Mouse (Mus musculus) cerebellum, postnatal 25 days (tissue): ENCODE results near the gene Tada1.
A peak's percentile ranks its signal among the peaks of the same experiment; 100 is the strongest.

ENCODE experiments used
- DNase-seq, 2 experiments: peaks; one replicate each; pipeline ENCODE4 v3.0.0; 2021; ENCODE audit warnings: mixed read lengths in 2 of 2

The Tada1 gene

DNA sequence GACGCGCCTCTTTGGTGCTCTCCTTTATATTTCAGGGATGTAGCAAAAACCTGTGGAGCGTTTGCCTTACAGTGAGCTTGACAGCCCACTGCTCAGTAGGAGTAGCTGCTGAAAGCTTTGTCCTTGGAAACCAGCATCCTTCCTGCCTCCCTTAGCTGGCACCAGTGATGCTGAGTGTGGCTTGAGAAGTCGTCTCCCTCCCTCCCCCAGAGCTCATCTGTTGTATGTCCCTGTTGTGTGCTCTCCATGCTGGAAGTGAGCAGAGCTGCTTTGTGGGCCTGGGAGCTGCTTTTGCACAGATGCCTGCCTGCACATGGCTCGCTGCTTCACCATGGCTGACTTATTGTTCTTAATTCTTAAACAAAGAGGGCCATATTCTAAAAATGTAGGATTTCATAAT is 6.5 kb downstream of the Tada1 start:
- no peak for DNase-seq

GRCm38 (mm10) chr1:166388511-166388910 is 9.6 kb downstream of the Tada1 start:
- DNase-seq: no peak

- DNase-seq: no peak
Observed at GRCm38 (mm10) chr1:166389406-166390125, 10.7 kb downstream of the Tada1 start.

DNA sequence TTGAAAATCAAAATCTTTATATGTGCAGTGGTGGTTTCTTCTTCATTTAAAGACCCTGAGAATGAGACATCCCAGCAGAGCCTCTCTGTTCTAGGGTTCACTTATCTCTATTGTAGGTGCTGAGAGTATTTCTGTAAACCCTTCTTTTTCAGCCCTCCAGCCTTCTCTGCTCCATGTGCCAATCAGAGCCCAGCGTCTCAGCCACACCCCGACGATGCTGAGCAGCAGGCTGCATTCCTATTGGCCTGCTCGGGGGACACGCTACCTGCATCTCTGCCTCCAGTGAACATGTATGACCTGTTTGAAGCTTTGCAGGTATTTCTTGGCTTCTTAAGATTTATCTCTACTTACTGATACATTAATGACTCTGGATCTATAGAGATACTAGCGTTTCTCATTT is 12.8 kb downstream of the Tada1 start:
- no peak for DNase-seq

- DNase-seq: no peak
Observed at GRCm38 (mm10) chr1:166394770-166395169, 15.9 kb downstream of the Tada1 start.

DNA sequence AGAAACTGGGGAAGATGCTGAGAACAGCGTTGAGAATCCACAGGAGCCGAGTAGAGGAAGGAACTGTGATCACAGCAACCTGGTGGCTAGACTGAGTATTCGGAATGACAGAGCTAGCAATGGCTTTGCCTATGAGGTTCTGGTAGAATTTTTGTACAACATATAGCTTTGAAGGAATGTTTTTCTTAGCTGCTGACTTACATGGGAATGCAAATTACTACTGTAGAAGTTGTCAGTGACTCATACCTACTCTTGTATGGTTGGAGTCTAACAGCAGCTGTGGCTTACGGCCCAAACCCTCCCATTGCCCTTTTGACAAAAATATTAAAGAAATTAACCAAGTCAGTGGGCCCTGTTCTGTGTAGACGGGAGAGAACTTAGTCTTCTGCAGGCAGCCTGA is 16.8 kb downstream of the Tada1 start:
- DNase-seq: no peak

DNA sequence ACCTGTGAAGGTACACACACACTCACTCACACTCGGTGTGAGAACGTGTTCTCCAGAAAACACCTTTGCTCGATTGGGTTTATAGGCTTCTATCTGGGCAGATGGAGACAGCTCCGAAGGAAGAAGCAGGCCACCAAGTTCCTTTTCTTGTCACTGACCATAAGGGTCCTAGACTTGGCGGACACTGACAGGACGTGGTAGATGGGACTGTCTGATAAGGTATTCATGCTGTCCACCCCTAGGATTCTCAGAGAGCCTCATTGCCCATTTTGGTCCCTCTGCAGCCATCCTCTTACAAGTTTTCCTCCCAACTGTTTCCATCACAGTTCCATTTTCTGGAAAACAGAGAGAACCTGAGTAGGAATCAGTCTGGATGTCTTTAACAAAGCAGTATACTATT is 17.5 kb downstream of the Tada1 start:
- DNase-seq: no peak

DNA sequence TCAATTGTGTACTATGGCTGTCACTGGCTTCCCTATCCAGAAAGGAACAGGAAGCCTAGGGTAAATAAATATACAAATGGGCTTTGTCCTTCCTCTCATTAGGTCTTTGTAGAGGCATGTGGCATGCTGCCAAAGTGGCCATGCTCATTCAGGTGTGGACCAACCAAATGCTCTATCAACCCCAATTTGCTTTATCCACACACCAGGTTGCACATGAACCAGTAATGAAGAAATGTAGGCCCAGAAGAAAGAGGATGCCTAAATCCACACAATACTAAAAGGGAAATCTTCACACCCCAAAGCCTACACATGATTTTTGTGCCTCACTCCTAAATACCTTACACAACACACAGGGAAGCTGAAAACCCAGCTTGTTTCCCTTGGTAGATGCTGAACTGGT is 22.6 kb downstream of the Tada1 start:
- DNase-seq: peak; percentile 78 to 86

- DNase-seq: peak; percentile 36 to 50
Observed at GRCm38 (mm10) chr1:166402003-166402402, 23.1 kb downstream of the Tada1 start.

DNA sequence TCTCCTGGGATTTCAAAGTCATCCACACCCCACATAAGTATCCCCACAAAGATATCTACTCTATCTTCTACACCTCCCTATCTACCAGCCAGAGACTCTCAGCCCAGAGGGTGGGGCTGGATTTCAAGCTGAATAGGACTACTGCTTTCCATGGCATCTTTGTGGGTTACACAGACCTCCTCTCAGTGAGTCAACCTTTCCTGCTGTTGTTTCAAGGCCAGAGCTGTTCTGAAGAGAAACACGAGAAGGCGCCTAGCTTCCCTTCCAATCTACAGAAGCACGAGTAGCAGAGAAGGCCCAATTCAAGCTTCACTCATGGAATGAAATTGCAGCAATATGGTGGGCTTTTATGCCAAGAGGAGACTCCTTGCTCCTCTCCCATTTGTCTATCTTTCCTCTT is 24.9 kb downstream of the Tada1 start:
- no peak for DNase-seq

DNA sequence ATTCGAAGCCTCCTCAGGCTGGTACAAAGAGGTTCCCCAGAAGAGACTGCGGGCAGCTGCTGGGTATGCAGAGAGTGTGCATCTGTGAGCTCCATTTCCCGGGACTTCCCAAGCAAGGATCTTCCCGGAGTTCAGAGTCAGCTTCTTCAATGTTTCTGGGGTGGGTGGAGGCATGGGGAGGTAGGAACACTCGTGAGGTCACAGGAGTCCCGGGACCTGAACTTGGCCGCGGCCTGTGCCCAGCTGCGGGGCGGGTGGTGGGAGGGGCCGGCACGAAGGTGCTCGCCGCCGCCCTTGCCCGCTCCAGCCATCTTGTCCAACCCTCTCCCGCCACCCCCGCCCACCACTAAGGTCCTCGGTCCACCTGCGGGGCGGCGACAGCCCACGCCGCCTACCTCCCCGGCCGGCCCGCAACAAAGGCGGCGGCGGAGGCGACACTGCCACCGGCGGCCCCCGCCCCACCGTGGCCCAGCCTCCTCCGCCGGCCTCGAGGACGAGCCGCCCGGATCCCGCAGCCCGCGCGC is 30.3 kb downstream of the Tada1 start:
- peak in 1 of 2 experiments; percentile 74 for DNase-seq

GRCm38 (mm10) chr1:166409701-166410220 is 30.9 kb downstream of the Tada1 start, which contains the start of gene Pogk:
TSS of gene Pogk (minus strand) at chr1:166409863.
- peak; percentile 84 to 91 for DNase-seq

DNA sequence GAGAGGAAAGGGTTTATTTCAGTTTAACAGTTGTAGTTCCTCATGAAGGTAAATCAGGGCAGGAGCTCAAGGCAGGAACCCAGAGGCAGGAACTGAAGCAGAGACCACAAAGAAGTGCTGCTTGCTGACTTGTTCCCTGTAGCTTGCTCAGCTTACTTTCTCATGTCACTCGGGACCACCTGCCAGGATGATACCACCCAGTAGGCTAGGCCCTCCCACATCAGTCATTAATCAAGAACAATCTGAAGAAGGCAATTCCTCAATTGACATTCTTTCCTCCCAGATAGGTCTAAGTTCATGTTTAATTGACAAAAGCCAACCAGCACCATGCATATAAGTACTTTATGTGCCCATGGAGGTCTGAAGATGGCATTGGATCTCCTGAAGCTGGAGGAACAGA is 32.6 kb downstream of the Tada1 start:
- DNase-seq: no peak

- no peak for DNase-seq
Observed at GRCm38 (mm10) chr1:166412266-166412665, 33.4 kb downstream of the Tada1 start.

DNA sequence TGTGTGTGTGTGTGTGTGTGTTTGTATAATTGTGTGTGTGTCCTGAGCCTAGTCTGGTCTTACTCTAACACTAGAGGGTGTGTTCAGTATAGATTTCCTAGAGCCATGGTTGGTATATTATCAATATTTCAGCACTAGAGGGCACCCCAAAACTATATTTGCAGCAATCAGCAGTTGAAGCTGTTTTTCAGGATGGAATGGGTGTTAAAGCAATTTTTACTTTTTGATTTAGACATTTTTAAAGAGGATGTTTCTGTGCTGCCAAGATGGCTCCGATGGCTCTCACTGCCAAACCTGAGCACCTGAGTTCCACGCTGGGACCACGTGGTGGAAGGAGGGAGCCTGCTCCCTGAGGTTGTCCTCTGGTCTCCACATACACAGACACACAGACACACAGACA is 50.2 kb downstream of the Tada1 start:
- DNase-seq: peak; percentile 22 to 31

- peak in 1 of 2 experiments; percentile 18 for DNase-seq
Observed at GRCm38 (mm10) chr1:166429809-166430431, 51.0 kb downstream of the Tada1 start.

DNA sequence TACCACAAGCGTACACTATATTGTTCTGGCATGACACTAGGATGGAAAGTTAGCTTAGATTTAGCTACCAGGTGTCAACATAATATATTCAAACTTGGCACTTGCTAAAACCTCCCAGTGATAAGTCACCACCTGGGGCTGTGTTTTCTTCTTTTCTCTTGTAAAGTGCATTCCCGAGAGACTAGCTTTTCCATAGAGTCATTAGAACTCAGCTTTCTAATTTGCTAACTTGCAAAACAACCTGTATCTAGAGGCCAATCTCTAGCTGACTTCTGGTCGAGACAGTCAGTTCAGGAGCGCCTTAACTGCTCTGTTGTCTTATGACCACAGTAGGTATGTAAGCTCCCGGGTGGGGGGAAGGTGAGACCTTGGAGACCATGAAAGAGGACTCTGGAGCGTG is 60.5 kb downstream of the Tada1 start:
- DNase-seq: no peak

DNA sequence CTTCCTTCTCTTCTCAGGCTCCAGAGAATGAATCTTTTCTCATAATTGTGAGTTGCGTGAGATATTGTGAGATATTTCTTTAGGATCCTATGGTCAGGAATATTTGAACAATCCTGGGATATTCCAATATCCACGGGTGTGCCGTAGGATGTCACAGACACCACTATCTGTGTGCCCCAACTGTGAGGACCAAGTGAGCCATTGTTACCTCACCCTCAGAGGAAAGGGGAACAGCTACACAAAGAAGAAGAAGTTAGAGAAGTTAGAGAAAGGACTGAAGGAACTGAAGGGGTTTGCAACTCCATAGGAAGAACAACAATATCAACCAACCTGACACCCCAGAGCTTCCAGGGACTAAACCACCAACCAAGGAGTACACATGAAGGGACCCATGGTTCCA is 63.1 kb downstream of the Tada1 start:
- DNase-seq: no peak
